Comparison of ENCODE assay signal across 11 mouse cellular contexts in the genomic region with DNA sequence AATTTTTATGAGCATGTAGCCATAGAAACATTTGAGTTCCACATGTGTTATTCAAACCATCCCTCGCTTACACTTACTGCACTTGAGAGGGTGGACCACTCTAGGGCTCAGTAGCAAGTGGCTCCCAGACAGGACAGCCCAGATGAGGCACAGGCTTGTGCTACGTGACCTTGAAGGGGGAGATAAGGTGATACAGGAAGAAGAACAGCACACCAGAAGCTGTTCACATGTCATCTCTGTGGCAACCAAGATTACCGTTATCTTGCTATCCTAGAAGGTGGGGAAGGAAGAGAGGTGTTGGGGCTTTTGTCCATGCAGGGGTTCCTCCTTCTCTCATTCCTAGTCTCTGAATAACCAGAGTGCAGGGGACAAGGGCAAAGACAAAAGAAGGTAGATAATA. TPM values are rescaled to one million over a fixed set of nuclear protein-coding genes. Genes with fewer than 3 reads are reported as not detected.
A peak's percentile ranks its signal among the peaks of the same experiment; 100 is the strongest.
DNase-seq lines count a peak whose midpoint lies in the region; ATAC-seq and TF ChIP-seq lines count a peak whose summit lies in the region.
"Had no signal": no experiment of that assay in that cellular context is flagged by ENCODE, and none has a peak within 500 bp of the region (broad histone marks: within the 10 kb centered on the region; RNA-seq: fewer than 3 reads in every experiment).

No protein-coding gene starts in this region.

- no peaks in the 10 kb centered on the region for H3K27me3 ChIP-seq in forebrain, embryonic 16.5 days (replicated peaks; ENCODE audit: control insufficient read depth, insufficient read depth, low read length)
- H3K27me3 ChIP-seq in forebrain, embryonic 10.5 days (ENCODE audit: poor library complexity, severe bottlenecking) = no peaks in the 10 kb centered on the region
- H3K27me3 ChIP-seq in embryonic facial prominence, embryonic 14.5 days (replicated peaks; ENCODE audit: control insufficient read depth, insufficient read depth, low read length) = no peaks in the 10 kb centered on the region
- no peaks in the 10 kb centered on the region for H3K27me3 ChIP-seq in liver, embryonic 15.5 days

- DNase-seq in forebrain, embryonic 10.5 days (ENCODE audit: extremely low spot score, low spot score) = no peak
- no peak for DNase-seq in layer of hippocampus, adult 2 months (ENCODE audit: low spot score in 2 of 2)
- DNase-seq in layer of hippocampus, postnatal 10 days (ENCODE audit: low spot score in 2 of 2) = no peak
- no peak for DNase-seq in embryonic facial prominence, embryonic 14.5 days (ENCODE audit: low spot score)
- no peak for DNase-seq in spleen, adult 18-20 months
- DNase-seq: B cell, adult 2 months; cerebellum, postnatal 36 days; thymus, adult 2 months had no signal

- peak overlapping the region; percentile 16; the same call in 1 of the 2 replicates for H3K27ac ChIP-seq in forebrain, embryonic 16.5 days (ENCODE audit: low read length)
- no peak overlapping the region for H3K27ac ChIP-seq in forebrain, embryonic 10.5 days
- H3K27ac ChIP-seq in layer of hippocampus, adult 2 months = peak overlapping the region; percentile 96
- peak overlapping the region; percentile 62 for H3K27ac ChIP-seq in embryonic facial prominence, embryonic 14.5 days (replicated peaks; ENCODE audit: low read depth, low read length)
- peak overlapping the region; percentile 95 for H3K27ac ChIP-seq in liver, embryonic 15.5 days (replicated peaks)

- H3K4me3 ChIP-seq in forebrain, embryonic 16.5 days (replicated peaks; ENCODE audit: low read length) = no peak overlapping the region
- no peak overlapping the region for H3K4me3 ChIP-seq in forebrain, embryonic 10.5 days
- H3K4me3 ChIP-seq in layer of hippocampus, adult 2 months = peak overlapping the region; percentile 14; the same call in 1 of the 2 replicates
- H3K4me3 ChIP-seq in embryonic facial prominence, embryonic 14.5 days (ENCODE audit: low read depth, low read length) = no peak overlapping the region
- no peak overlapping the region; the same call in 1 of the 2 replicates for H3K4me3 ChIP-seq in liver, embryonic 15.5 days (replicated peaks)

- H3K4me2 ChIP-seq in forebrain, embryonic 16.5 days (ENCODE audit: low read length) = no peak overlapping the region
- no peak overlapping the region for H3K4me2 ChIP-seq in embryonic facial prominence, embryonic 14.5 days (ENCODE audit: low read depth, low read length)
- H3K4me2 ChIP-seq in liver, embryonic 15.5 days = peak overlapping the region; percentile 55

- WGBS in forebrain, embryonic 16.5 days = 86% methylated on average over 3 of the region's 3 CpGs
- 91% methylated on average over 3 of the region's 3 CpGs for WGBS in forebrain, embryonic 10.5 days
- 86% methylated on average over 3 of the region's 3 CpGs for WGBS in embryonic facial prominence, embryonic 14.5 days
- WGBS in liver, embryonic 15.5 days (ENCODE audit: insufficient replicate concordance) = 21% methylated on average over 3 of the region's 3 CpGs

- no peak for ATAC-seq in forebrain, embryonic 16.5 days
- ATAC-seq in embryonic facial prominence, embryonic 14.5 days (ENCODE audit: low read depth) = no peak
- peak; percentile 95 for ATAC-seq in liver, embryonic 15.5 days (ENCODE audit: insufficient read depth)
- ATAC-seq in erythroid progenitor cell, adult 5-6 weeks (replicated peaks; ENCODE audit: low FRiP score, poor library complexity, severe bottlenecking) = no peak

- peaks cover 13% of the 10 kb centered on the region for H3K4me1 ChIP-seq in forebrain, embryonic 16.5 days (replicated peaks; ENCODE audit: control insufficient read depth, insufficient read depth, low read length)
- peaks cover 36% of the 10 kb centered on the region for H3K4me1 ChIP-seq in forebrain, embryonic 10.5 days
- H3K4me1 ChIP-seq in embryonic facial prominence, embryonic 14.5 days (ENCODE audit: control insufficient read depth, insufficient read depth, low read length) = peaks cover 36% of the 10 kb centered on the region
- peaks cover 79% of the 10 kb centered on the region for H3K4me1 ChIP-seq in liver, embryonic 15.5 days (replicated peaks)

- no peak overlapping the region for H3K9ac ChIP-seq in forebrain, embryonic 16.5 days (replicated peaks; ENCODE audit: low read depth, low read length)
- no peak overlapping the region for H3K9ac ChIP-seq in embryonic facial prominence, embryonic 14.5 days (ENCODE audit: low read depth, low read length)
- H3K9ac ChIP-seq in liver, embryonic 15.5 days = peak overlapping the region; percentile 48

- H3K36me3 ChIP-seq in forebrain, embryonic 16.5 days (ENCODE audit: control insufficient read depth, insufficient read depth) = no peaks in the 10 kb centered on the region
- no peaks in the 10 kb centered on the region for H3K36me3 ChIP-seq in forebrain, embryonic 10.5 days (replicated peaks)
- no peaks in the 10 kb centered on the region for H3K36me3 ChIP-seq in embryonic facial prominence, embryonic 14.5 days (ENCODE audit: control insufficient read depth, insufficient read depth, low read length)
- H3K36me3 ChIP-seq in liver, embryonic 15.5 days (replicated peaks) = no peaks in the 10 kb centered on the region

- H3K9me3 ChIP-seq in forebrain, embryonic 16.5 days (ENCODE audit: control insufficient read depth, low read length) = peaks cover under 1% of the 10 kb centered on the region; the same call in 1 of the 2 replicates
- peaks cover 4% of the 10 kb centered on the region; the same call in 1 of the 2 replicates for H3K9me3 ChIP-seq in forebrain, embryonic 10.5 days
- H3K9me3 ChIP-seq in embryonic facial prominence, embryonic 14.5 days (ENCODE audit: control insufficient read depth, low read length) = no peaks in the 10 kb centered on the region
- H3K9me3 ChIP-seq in liver, embryonic 15.5 days (replicated peaks) = no peaks in the 10 kb centered on the region

- TF ChIP-seq CTCF in layer of hippocampus, adult 2 months (conservative IDR thresholded peaks at IDR 0.05) = no peak

RNA-seq across cellular contexts. Expression of a gene that starts 58.5 kb away (rescaled TPM):
- 81.5 and 81.9 TPM in 2 replicates for polyA plus RNA-seq in forebrain, embryonic 16.5 days (2015; fragmentation: Nextera tagmentation; extraction: Ambion mirVana)
- polyA plus RNA-seq in forebrain, embryonic 10.5 days (2016; fragmentation: Nextera tagmentation; extraction: Ambion mirVana) = 69.1 and 69.8 TPM in 2 replicates
- 10 to 100 TPM; 26.0 to 27.2 TPM for total RNA-seq in layer of hippocampus, adult 2 months (2021)
- total RNA-seq in layer of hippocampus, postnatal 10 days (2021) = 10 to 100 TPM; 38.6 to 40.0 TPM
- polyA plus RNA-seq in embryonic facial prominence, embryonic 14.5 days (2014; fragmentation: Nextera tagmentation; extraction: Ambion mirVana) = 45.9 and 55.1 TPM in 2 replicates
- 12.3 and 13.7 TPM in 2 replicates for polyA plus RNA-seq in liver, embryonic 15.5 days (2015; fragmentation: Nextera tagmentation; extraction: Ambion mirVana)
- 1.4 TPM in 1 of 2 replicates, not detected in the other for total RNA-seq in erythroid progenitor cell, adult 5-6 weeks (2015; ENCODE audit: low replicate concordance)
- total RNA-seq in erythroid progenitor cell, adult 5-6 weeks (2017; ENCODE audit: low replicate concordance) = 1.4 TPM in 1 of 2 replicates, not detected in the other
